Mouse (Mus musculus) monocyte, adult 2 months (primary cell): ENCODE results near the gene Apeh.

Experiments used
- DNase-seq, 2 experiments: peaks; one replicate each; pipeline ENCODE4 v3.0.0; 2022; ENCODE audit warnings: low spot score in 2 of 2, low read depth in 1 of 2

Apeh gene

DNA sequence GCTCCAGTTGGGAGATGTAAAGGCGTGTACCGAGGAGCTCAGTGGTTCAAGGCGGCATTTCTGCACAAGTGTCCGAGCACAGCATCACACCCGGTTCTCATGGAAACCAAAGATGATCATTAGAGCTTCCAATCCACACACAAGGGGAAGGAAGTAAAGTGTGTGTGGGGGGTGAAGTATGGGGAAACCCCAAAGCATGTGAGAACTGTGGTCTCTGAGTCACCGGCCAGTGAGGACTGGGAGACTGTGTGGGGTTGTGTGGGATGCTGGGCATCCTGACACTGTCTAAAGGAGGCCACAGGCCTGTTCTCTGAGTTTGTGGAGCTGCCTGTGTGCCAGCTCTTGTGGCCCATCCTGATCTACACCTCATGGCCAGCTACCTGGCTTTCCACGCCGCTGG, 26.3 kb upstream of the Apeh start:
- peak; percentile 63 to 79 for DNase-seq

GRCm38 (mm10) chr9:108119891-108120411, 25.5 kb upstream of the Apeh start:
- no peak for DNase-seq

DNA sequence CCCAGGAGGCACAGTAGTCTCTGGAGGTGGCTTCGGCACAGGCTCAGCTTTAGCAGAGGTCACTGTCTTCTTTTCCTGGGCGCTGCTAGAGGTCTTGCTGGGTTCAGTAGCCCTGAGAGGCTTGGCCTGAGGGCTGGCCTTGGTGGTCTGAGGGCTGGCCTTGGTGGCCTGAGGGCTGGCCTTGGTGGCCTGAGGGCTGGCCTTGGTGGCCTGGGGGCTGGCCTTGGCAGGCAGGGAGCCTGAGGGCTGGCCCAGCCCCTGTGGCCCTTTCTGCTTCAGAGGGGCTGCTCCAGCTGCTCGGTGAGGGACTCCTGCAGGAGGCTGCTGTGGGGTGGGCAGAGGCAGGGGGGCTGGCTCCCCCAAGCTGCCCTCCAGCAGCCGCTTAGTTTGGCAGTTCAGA, 22.7 kb upstream of the Apeh start:
- DNase-seq, result no peak

- no peak for DNase-seq
Observed at GRCm38 (mm10) chr9:108115290-108116077, 21.1 kb upstream of the Apeh start.

DNA sequence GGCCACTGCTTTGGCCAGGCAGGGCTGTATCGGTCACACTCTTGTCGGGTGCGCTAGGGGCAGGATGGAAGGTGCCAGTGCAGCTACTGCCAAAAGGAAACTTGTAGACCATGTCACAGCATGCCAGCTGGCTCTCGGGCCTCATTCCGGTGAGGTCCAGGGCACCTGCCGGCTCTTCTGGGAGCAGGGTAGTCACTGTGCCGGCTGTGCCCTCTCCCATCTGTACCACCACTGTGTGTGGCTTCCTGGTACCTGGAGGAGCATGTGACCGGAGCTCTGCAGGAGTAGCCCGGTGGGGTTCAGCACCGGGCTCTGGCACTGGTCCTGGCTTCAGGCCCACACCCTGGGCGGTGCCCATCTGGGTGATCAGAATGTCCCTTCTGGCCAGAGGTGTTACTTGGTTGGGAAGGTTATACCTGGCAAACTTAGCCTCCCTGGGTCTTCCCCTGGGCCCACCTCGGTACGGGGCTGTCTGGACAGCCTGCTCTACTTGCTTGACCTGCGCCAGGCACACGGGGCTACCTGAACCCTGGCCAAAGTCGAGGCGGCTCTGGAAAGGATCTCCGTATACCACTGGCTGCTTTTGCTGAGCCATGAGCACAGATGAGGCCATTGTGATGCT, 18.4 kb upstream of the Apeh start:
- no peak for DNase-seq

DNA sequence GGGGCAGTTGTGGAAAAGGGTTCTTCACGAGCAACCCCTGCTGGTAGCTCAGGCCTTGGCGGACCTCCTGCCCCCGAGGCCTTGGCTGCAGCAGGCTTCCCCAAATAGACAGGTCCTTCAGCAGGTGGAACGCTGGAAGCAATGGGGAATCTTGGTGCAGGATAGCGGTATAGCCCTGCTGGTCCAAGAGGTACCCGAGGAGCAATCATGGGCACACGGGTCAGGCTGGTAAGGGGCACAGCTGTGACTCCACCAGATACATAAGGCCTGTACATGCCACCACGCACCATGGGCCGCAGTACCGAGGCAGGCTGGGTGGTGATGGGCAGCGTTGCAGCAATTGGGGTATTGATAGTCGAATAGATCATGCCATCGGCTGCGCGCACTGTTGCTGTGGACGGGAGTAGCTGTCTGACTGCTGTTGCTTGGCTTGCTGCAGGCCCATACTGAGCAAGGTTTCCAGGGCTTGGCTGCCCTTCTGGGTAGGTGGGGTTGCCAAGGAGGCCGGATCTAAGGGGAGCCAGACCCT, 17.3 kb upstream of the Apeh start:
- no peak for DNase-seq

DNA sequence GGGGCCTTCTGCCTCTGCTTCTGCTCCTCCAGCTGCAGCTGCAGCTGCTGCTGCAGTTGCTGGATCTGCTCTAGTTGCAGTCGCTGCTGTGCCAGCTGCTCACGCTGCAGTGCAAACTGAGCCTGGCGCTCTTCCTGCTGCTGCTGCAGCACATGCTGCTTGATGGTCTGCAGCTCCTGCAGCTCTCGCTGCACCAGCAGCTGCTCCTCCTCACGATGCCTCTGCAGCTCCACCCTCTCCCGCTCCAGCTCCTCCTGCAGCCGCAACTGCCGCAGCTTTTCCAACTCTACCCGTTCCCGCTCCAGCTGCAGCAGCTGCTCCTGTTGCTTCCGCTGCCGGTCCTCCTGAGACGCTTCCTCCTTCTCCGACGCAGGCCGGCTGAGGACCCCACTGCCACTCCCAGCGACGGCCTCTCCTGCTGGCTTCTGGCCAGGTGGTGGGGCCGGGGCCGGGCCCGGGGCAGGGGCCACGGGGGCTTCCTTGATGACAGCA, 16.7 kb upstream of the Apeh start:
- DNase-seq, result no peak

DNA sequence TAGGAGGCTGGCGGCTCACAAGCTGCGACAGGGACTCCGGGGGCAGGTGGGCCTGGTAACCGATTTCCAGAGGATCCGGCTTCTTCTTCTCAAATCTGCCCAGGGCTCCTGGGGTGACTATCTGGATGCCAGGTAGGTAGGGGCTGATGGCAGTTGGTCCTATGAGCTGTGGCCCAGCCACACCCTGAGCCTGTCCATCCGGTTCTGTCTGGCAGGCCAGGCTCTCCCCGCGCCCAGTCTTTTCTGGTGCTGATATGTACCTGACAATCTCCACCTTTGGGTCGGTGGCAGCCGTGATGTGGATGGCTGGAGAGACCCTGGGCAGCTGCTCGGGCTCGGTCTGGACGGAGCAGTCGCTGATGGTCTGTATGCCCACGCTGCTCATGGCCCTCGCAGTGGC, 15.8 kb upstream of the Apeh start:
- no peak for DNase-seq

DNA sequence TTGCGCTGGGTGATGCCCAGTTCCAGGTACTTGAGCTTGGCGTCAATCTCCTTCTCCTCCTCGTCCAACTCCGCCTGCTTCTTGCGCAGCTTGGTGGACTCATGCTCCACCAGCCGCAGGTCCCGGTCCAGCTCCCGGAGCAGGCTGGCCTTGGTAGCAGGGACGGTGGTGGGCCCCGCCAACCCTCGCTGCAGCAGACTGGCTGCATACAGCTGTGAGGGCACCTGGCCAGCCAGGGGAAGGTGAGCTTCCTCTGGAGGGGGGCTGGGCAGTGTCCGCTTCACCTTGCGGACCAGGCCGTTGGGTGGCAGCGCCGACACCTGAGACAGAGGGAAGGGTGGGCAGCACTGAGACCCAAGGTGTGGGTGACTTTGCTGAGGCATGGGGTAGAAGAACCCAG, 13.5 kb upstream of the Apeh start:
- no peak for DNase-seq

- DNase-seq, result no peak
Observed at GRCm38 (mm10) chr9:108106090-108106489, 11.7 kb upstream of the Apeh start.

DNA sequence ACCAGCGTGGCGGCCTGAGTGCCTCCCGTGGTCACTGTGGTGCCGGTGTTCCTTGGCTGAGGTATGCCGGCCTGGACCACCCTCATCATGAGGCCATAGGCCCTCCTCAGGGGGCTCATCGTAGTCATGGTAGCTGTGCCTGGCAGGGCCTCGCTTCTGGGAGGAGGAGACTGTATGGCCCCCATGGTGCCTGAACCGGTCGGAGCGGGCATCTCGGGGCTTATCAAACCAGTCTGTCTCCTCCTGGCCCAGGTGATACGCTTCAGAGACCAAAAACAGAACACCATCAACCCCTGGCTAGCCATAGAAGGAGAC, 11.1 kb upstream of the Apeh start:
- no peak for DNase-seq

GRCm38 (mm10) chr9:108104766-108105548, 10.6 kb upstream of the Apeh start:
- no peak for DNase-seq

GRCm38 (mm10) chr9:108099619-108100018, 5.2 kb upstream of the Apeh start:
- DNase-seq, result no peak

DNA sequence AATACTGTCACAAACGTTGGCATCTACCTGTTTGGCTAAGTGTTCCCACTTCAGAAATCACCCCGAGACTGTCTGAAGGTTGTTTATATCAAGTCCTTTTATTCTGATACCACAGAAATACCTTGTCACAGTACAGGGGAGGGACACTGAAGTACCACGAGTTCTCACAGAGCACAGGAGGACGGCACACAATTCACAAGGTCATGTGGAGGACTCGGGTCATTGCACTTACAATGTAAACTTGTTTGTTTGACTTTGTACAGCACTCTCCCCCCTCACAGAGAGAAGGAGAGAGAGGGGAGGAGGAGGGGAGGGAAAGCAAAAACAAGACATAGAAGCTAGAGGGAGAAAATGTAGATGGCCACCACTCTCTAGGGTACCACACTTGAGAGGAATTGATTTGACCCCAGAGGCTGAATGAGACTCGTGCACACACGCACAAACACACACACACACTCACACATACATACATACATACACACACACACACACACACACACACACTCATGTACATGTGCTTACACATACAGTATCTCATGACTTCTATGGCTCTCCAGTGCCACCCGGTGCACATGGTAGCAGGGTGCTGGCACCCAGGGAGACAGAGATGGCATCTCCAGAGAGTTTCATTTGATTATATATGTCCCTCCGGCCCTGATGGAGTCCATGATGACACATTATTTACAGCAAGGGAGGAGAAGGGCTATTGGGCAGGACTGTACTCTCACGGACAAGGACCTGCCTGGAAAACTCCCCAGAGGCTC, 1.7 kb upstream of the Apeh start:
- no peak for DNase-seq

- no peak for DNase-seq
Observed at GRCm38 (mm10) chr9:108095518-108095917, 1.1 kb upstream of the Apeh start.

GRCm38 (mm10) chr9:108094998-108095411, 599 bp upstream of the Apeh start:
- no peak for DNase-seq

- no peak for DNase-seq
Observed at GRCm38 (mm10) chr9:108093586-108093985, 820 bp downstream of the Apeh start.

DNA sequence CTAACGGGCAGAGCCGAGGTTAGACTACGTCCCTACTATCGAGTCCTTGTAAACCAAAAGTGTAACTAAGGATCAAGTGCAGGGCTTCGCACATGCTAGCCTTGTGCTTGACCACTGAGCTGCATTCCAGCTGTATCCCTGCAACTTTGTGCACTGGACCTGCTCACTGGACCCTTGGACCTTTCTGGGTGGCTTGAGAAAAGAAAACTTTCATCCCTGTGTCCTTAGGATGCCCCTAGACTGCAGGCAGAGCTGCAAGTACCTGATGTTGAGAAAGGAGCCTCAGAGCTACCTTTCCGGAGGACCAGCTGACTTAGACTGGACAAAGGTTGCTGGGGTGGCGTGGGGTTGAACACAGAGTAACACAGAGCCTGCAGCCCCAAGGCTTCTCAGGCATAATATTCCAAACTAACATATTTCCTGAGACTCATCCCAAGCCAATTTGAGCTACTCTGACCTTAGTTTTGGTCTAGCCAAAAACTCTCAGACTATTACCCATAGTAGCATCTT, 3.7 kb downstream of the Apeh start:
- DNase-seq, result no peak

GRCm38 (mm10) chr9:108085261-108085660, 9.1 kb downstream of the Apeh start:
- DNase-seq, result no peak

GRCm38 (mm10) chr9:108083561-108083960, 10.8 kb downstream of the Apeh start:
- no peak for DNase-seq

- DNase-seq, result no peak
Observed at GRCm38 (mm10) chr9:108082988-108083431, 11.4 kb downstream of the Apeh start, which contains the start of gene Rnf123. Gene Rnf123, minus strand, starts transcription at chr9:108083346.
